Mouse (Mus musculus) natural killer cell, adult 2 months (primary cell): ENCODE measurements around the gene Olfr1192-ps1.
"Not testable (repeated sequence)": the region's sequence is repeated elsewhere in the genome, so short reads cannot be mapped to it uniquely, and the experiment has no call there.

Source experiments
- DNase-seq, 2 experiments: peaks; one replicate each; pipeline ENCODE4 v3.0.0; 2022; ENCODE audit warnings: low spot score in 2 of 2

The Olfr1192-ps1 gene

DNA sequence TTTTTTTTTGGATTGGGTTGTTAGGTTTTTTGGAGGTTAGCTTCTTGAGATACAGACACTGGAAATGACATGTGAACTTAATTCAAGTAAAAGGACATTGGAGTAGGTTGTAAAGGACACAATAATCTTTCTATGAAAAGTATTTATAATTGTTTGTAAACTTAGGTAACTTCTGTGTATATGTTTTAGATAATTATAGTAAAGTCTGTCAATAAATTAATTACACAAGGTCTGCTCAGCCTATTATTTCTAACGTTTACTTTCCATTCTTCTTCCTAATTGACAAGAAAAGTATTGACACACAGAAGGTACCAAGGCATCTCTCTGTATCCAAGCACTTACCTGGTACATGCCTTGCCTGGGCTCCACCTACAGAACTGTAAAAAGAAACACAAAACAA is at the start of gene Olfr1192-ps1:
Gene Olfr1192-ps1 (plus strand): TSS at position 301 of the 400 bp plus-strand sequence.
- no peak for DNase-seq

DNA sequence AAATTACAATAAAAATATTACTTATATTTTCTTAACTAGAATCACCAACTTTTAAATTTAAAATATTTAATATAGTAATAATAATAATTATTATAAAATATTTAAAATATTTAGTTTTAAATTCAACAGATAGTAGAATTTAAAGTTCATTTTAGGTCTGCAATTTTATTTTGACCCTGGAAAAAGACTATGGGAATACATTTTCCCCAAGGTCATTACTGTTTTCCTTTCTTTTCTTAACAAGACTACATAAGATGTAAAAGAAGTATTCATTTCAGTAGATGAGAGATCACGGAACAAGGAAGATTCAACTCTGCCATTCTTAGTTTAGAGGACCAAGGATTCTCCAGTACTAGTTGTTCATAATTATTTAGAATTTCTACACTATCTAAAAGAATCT is 8.1 kb upstream of the Olfr1192-ps1 start, which contains the start of gene Olfr1191-ps1:
Gene Olfr1191-ps1 (plus strand): TSS at position 301 of the 400 bp plus-strand sequence.
- not testable (repeated sequence) for DNase-seq

DNA sequence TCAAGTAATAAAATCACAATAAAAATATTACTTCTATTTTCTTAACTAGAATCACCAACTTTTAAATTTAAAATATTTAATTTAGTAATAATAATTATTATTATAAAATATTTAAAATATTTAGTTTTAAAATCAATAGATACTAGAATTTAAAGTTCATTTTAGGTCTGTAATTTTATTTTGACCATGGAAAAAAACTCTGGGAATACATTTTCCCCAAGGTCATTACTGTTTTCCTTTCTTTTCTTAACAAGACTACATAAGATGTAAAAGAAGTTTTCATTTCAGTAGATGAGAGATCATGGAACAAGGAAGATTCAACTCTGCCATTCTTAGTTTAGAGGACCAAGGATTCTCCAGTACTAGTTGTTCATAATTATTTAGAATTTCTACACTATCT is 27.0 kb downstream of the Olfr1192-ps1 start, which contains the start of gene Olfr1193:
Gene Olfr1193 (plus strand): TSS at position 301 of the 400 bp plus-strand sequence.
- not testable (repeated sequence) for DNase-seq

DNA sequence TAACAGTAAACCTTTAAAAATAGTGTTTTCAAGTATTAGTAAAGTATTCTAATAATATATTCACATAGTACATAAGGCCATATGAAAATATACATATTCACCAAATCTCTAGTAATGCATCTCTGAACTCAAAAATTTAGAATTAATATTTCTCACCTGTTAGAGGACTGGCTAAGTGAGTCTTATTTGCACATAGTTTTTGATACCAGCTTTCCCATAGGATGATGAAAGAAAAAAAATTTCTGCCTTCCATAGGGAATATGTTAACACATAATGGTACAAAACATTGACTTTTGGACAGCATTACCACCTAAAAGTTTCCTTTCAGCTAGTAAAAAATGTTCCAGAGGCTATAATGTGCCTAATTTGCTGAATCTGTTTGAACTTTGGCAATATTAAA is 40.8 kb downstream of the Olfr1192-ps1 start, which contains the start of gene Olfr1195:
Gene Olfr1195 (minus strand): TSS at position 101 of the 400 bp plus-strand sequence.
- no peak for DNase-seq

DNA sequence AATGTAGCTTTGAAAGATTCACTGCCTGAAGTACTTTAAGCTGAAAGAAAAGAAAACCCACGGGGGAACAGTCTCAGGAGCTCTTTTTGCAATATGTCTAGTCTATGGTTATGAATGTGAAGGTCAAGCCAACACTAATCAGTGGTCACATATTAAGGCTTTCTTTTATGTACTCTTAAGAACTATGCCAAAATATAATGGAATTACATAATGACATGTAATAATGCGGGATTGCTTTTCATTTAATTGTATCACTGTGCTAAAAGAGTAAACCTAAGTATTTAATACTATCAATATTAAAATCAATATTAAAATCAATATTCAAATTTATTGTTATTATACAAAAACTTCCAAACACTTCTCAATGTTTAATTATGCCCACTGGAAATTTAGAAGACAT is 56.2 kb downstream of the Olfr1192-ps1 start, which contains the start of gene Olfr1196:
Gene Olfr1196 (minus strand): TSS at position 101 of the 400 bp plus-strand sequence.
- DNase-seq: no peak
